Mouse (Mus musculus) kidney, adult 10 weeks (tissue): ENCODE data around the gene Pgam1. TPM values are rescaled to one million over a fixed set of nuclear protein-coding genes. Genes with fewer than 3 reads are reported as not detected.

Source experiments
- polyA plus RNA-seq: library from polyadenylated mRNA; stranded (reverse); fragments of 350-450 nt; fragmentation: Illumina TruSeq; extraction: RNeasy Lipid Tissue Mini Kit (QIAGEN cat#74804); gene quantifications from one replicate; pipeline ENCODE4 v1.2.3, GENCODE M21; 2014; ENCODE audit warnings: low read depth, low replicate concordance

Gene Pgam1
- polyA plus RNA-seq = 398 TPM

DNA sequence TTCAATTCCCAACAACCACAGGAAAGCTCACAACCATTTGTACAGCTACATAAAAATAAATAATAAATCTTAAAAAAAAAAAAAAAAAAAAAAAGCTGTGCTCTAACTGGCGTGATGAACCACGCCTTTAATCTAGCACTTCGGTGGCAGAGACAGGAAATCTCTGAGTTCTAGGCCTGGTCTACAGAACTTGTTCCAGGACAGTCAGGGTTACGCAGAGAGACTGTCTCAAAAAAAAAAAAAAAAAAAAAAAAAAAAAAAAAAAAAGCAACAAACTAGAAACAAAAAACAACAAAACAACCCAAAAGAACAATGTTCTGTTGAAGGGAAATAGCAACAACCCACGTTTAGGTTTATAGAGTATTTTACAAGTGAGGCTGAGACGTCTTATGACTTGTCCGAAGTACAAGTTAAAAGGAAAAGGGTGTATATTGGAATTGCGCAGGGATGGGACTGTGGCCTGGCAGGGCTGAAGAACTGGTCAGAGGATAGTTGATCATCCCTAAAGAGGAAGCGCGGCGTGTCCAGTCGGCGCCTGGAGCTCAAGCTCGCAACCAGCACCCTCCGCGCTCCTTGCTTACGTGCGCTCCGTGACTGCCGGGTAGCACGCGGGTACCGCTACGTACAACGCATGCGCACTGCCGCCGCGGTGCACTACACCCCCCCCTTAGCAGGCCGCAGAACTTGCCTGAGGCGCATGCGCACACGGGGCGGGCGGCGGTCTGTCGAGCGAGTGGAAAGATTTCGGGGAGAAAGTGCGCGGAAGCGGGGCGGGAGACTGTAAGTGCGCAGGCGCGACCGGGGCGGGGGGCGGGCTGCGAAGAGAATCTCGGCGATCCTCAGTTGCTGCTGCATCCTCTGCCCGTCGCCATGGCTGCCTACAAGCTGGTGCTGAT lies at the start of gene Pgam1:
Pgam1 (plus strand) TSS at position 746 of the 896 bp plus-strand sequence.

DNA sequence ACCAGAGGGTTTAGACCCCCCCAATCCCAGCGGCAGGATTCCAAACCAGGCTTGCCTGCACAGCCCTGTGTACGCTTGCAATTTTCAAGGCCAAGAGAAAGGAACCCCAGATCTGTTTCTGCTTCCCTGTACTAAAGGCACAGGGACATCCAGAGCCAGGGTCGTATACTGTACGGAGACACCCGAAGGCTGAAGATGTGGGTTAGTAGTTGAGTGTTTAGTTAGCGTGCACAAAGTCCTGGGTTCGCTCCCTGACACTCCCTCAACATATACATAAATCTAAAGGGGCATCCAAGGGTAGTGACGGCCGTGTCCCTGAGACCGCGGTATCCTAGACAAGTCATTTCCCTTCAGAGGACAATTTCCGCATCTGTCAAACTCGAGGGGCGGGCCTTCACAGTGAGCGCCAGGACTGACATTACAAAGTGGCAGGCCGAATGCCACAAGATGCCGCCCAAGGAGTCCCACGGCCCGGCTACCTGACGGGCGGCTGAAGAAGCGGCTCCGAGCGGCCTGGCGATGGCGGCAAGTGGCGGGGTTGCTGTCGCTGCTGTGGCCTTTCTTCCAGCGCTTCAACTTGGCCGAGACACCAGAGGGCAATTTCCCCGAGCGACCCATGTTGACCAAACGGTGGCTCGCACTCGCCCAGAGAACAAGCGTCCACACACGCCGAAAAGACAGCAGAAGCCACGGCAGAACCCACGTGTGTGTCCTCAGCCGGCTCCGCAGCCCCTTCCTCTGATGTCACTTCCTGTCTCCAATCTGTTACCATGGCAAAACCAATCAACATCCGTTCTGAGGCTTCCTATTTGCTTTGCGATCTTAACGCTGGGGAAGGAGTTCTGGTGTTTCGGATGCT lies 16.0 kb upstream of the Pgam1 start, which contains the start of gene Rrp12:
Rrp12 (minus strand) TSS at position 714 of the 859 bp plus-strand sequence.

DNA sequence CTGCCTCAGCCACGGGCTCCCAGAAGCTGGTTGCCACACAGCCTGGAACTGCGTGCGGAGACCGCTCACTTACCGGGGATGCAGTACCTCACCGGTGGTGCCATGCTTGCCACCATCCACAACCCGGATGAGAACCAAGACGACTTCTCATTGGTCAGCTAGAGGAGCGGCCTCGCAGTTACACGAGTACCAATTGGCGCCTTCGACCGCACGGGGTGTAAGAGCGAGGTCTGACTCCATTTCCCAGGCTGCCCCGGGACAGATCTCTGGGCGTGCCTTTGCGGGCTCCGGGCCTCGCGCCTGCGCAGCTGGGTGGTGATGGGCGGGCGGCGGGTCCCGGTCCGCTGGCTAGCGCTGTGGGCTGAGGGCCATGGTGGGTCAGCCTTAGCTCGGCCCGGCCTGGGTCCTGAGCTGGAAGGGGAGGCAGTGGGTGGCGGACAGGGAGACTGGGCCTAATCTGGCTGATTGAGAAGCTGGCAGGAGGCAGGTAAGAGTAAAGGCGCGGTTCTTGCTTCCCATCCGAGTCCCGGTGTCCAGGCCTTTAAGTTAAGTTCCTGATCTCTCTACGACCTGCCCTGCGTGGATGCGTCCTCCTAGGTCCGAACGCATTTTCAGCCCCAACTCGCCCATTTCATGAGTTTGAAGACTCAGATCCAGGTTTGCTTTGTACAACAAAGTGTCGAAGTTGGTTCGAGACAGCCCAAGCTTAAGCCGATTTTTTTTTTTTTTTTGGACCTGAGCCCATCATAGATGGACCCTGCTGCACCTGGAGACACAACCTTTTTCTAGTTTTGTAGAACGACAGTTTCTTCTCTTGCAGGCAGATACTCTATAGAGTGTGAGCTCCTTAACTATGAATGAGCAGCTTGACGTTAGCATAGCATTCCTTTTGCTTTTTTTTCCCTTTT lies 21.7 kb downstream of the Pgam1 start, which contains the start of the genes Exosc1 and Zdhhc16:
Exosc1 (minus strand) TSS at position 245 of the 908 bp plus-strand sequence.
Zdhhc16 (plus strand) TSS at position 302 of the 908 bp plus-strand sequence.

Other genes starting within 250 kb of the Pgam1 start
- not detected for gene Slit1, start 168.3 kb upstream of the Pgam1 start, polyA plus RNA-seq
- gene Arhgap19, start 109.9 kb upstream of the Pgam1 start, polyA plus RNA-seq = 1.4 TPM
- gene Frat1, start 82.0 kb upstream of the Pgam1 start, polyA plus RNA-seq = 0.32 TPM
- 0.73 TPM for gene Frat2, start 63.8 kb upstream of the Pgam1 start, polyA plus RNA-seq
- 0.32 TPM for gene Rrp12, start 15.8 kb upstream of the Pgam1 start, polyA plus RNA-seq
- 21.0 TPM for gene Exosc1, start 21.5 kb downstream of the Pgam1 start, polyA plus RNA-seq
- gene Zdhhc16, start 21.6 kb downstream of the Pgam1 start, polyA plus RNA-seq = 27.7 TPM
- 8.0 TPM for gene Mms19, start 69.2 kb downstream of the Pgam1 start, polyA plus RNA-seq
- not detected for gene Ubtd1, start 69.8 kb downstream of the Pgam1 start, polyA plus RNA-seq
- not detected for gene Ankrd2, start 124.1 kb downstream of the Pgam1 start, polyA plus RNA-seq
- gene Hoga1, start 133.7 kb downstream of the Pgam1 start, polyA plus RNA-seq = 61.7 TPM
- gene 4933411K16Rik, start 140.3 kb downstream of the Pgam1 start, polyA plus RNA-seq = not detected
- 1.1 TPM for gene Morn4, start 174.4 kb downstream of the Pgam1 start, polyA plus RNA-seq
- gene Pi4k2a, start 178.5 kb downstream of the Pgam1 start, polyA plus RNA-seq = 8.7 TPM
- 1.2 TPM for gene Avpi1, start 217.1 kb downstream of the Pgam1 start, polyA plus RNA-seq
- gene Marveld1, start 235.5 kb downstream of the Pgam1 start, polyA plus RNA-seq = 7.7 TPM